In genomic region chr14:27803961-27804360, GRCm38 (mm10) we compare ENCODE assay signal across 8 mouse cellular contexts.
A peak's percentile ranks its signal among the peaks of the same experiment; 100 is the strongest.
DNase-seq lines count a peak whose midpoint lies in the region; ATAC-seq and TF ChIP-seq lines count a peak whose summit lies in the region.

No protein-coding gene starts in this region.

- no peaks in the 10 kb centered on the region for H3K36me3 ChIP-seq in forebrain, postnatal 0 days (ENCODE audit: insufficient read depth)
- H3K36me3 ChIP-seq in forebrain, embryonic 15.5 days, result no peaks in the 10 kb centered on the region
- no peaks in the 10 kb centered on the region for H3K36me3 ChIP-seq in neural tube, embryonic 11.5 days (ENCODE audit: control insufficient read depth, insufficient read depth, low read length)
- H3K36me3 ChIP-seq in embryonic facial prominence, embryonic 11.5 days (replicated peaks; ENCODE audit: control insufficient read depth, insufficient read depth, low read depth, low read length), result no peaks in the 10 kb centered on the region
- no peaks in the 10 kb centered on the region for H3K36me3 ChIP-seq in small intestine, adult 2 months (ENCODE audit: control insufficient read depth, insufficient read depth, low read length)

- no peaks in the 10 kb centered on the region for H3K27me3 ChIP-seq in forebrain, postnatal 0 days (ENCODE audit: insufficient read depth, low read length)
- H3K27me3 ChIP-seq in forebrain, embryonic 15.5 days, result no peaks in the 10 kb centered on the region
- H3K27me3 ChIP-seq in neural tube, embryonic 11.5 days (ENCODE audit: control insufficient read depth, insufficient read depth, low read length), result no peaks in the 10 kb centered on the region
- H3K27me3 ChIP-seq in embryonic facial prominence, embryonic 11.5 days (ENCODE audit: control insufficient read depth, insufficient read depth, low read length), result no peaks in the 10 kb centered on the region
- H3K27me3 ChIP-seq in small intestine, adult 2 months (ENCODE audit: control insufficient read depth, insufficient read depth, low read length), result no peaks in the 10 kb centered on the region

- H3K4me2 ChIP-seq in forebrain, postnatal 0 days (ENCODE audit: low read depth), result no peak overlapping the region
- no peak overlapping the region for H3K4me2 ChIP-seq in forebrain, embryonic 15.5 days (replicated peaks)
- H3K4me2 ChIP-seq in neural tube, embryonic 11.5 days (ENCODE audit: low read depth), result no peak overlapping the region
- H3K4me2 ChIP-seq in embryonic facial prominence, embryonic 11.5 days (ENCODE audit: low read depth, low read length), result no peak overlapping the region

- peak; percentile 98 for TF ChIP-seq CTCF in forebrain, postnatal 0 days (IDR thresholded peaks at IDR 0.05; ENCODE audit: low read depth)
- peak; percentile 57; the same call in 1 of the 2 replicates for TF ChIP-seq CTCF in small intestine, adult 2 months (IDR thresholded peaks at IDR 0.05; ENCODE audit: extremely low read depth, insufficient read length, insufficient replicate concordance, low read depth, low read length)

- TF ChIP-seq POLR2A in small intestine, adult 2 months (IDR thresholded peaks at IDR 0.05; ENCODE audit: low read depth, low read length), result no peak

- H3K9ac ChIP-seq in forebrain, postnatal 0 days, result no peak overlapping the region
- no peak overlapping the region for H3K9ac ChIP-seq in forebrain, embryonic 15.5 days (replicated peaks)
- H3K9ac ChIP-seq in neural tube, embryonic 11.5 days (ENCODE audit: low read length), result no peak overlapping the region
- no peak overlapping the region for H3K9ac ChIP-seq in embryonic facial prominence, embryonic 11.5 days (replicated peaks; ENCODE audit: low read length)

- H3K4me3 ChIP-seq in forebrain, postnatal 0 days (ENCODE audit: low read depth, low read length), result no peak overlapping the region
- no peak overlapping the region for H3K4me3 ChIP-seq in forebrain, embryonic 15.5 days
- no peak overlapping the region for H3K4me3 ChIP-seq in neural tube, embryonic 11.5 days (ENCODE audit: low read depth, low read length)
- H3K4me3 ChIP-seq in embryonic facial prominence, embryonic 11.5 days (ENCODE audit: low read depth, low read length), result no peak overlapping the region
- H3K4me3 ChIP-seq in small intestine, adult 2 months (ENCODE audit: low read depth, low read length), result no peak overlapping the region

- no peak for ATAC-seq in forebrain, postnatal 0 days
- no peak for ATAC-seq in forebrain, embryonic 15.5 days (replicated peaks)
- no peak for ATAC-seq in neural tube, embryonic 11.5 days (ENCODE audit: insufficient read depth, low FRiP score, low TSS enrichment)
- no peak for ATAC-seq in embryonic facial prominence, embryonic 11.5 days (replicated peaks; ENCODE audit: insufficient number of reproducible peaks, low FRiP score, low TSS enrichment, low read depth)

- H3K27ac ChIP-seq in forebrain, postnatal 0 days (ENCODE audit: low read depth, low read length), result no peak overlapping the region
- H3K27ac ChIP-seq in forebrain, embryonic 15.5 days (replicated peaks), result no peak overlapping the region
- H3K27ac ChIP-seq in neural tube, embryonic 11.5 days (ENCODE audit: low read depth, low read length), result no peak overlapping the region
- H3K27ac ChIP-seq in embryonic facial prominence, embryonic 11.5 days (replicated peaks; ENCODE audit: low read depth, low read length), result no peak overlapping the region
- no peak overlapping the region for H3K27ac ChIP-seq in small intestine, adult 2 months (ENCODE audit: insufficient read depth, low read depth, low read length)

- no peaks in the 10 kb centered on the region for H3K9me3 ChIP-seq in forebrain, postnatal 0 days (ENCODE audit: low read length)
- no peaks in the 10 kb centered on the region for H3K9me3 ChIP-seq in forebrain, embryonic 15.5 days
- no peaks in the 10 kb centered on the region for H3K9me3 ChIP-seq in neural tube, embryonic 11.5 days (ENCODE audit: control insufficient read depth, low read length)
- H3K9me3 ChIP-seq in embryonic facial prominence, embryonic 11.5 days (replicated peaks; ENCODE audit: control insufficient read depth, low read length), result no peaks in the 10 kb centered on the region

- H3K4me1 ChIP-seq in forebrain, postnatal 0 days (ENCODE audit: insufficient read depth), result no peaks in the 10 kb centered on the region
- 0 out of 2 replicates have a peak, but pooled peaks cover 2% of the 10 kb centered on the region for H3K4me1 ChIP-seq in forebrain, embryonic 15.5 days
- no peaks in the 10 kb centered on the region for H3K4me1 ChIP-seq in neural tube, embryonic 11.5 days (ENCODE audit: control insufficient read depth, insufficient read depth, low read length)
- H3K4me1 ChIP-seq in embryonic facial prominence, embryonic 11.5 days (ENCODE audit: control insufficient read depth, insufficient read depth, low read length), result no peaks in the 10 kb centered on the region
- H3K4me1 ChIP-seq in small intestine, adult 2 months (ENCODE audit: control insufficient read depth, insufficient read depth, insufficient read length, low read length), result no peaks in the 10 kb centered on the region

- 95% methylated on average over 3 of the region's 3 CpGs for WGBS in forebrain, postnatal 0 days
- WGBS in forebrain, embryonic 15.5 days, result 93% methylated on average over 3 of the region's 3 CpGs
- 91% methylated on average over 3 of the region's 3 CpGs for WGBS in neural tube, embryonic 11.5 days
- WGBS in embryonic facial prominence, embryonic 11.5 days, result 91% methylated on average over 3 of the region's 3 CpGs
- 86% methylated on average over 3 of the region's 3 CpGs for WGBS in small intestine, adult 2 months

- DNase-seq in forebrain, postnatal 0 days, result peak; percentile 72
- DNase-seq in neural tube, embryonic 11.5 days (ENCODE audit: low spot score), result peak; percentile 39
- DNase-seq in neural tube, embryonic 10.5 days (ENCODE audit: extremely low spot score, low spot score), result no peak
- peak; percentile 65 for DNase-seq in embryonic facial prominence, embryonic 11.5 days (ENCODE audit: low spot score)
- DNase-seq in cerebellum, adult 11-12 months, result no peak
- no peak for DNase-seq in right cerebral cortex, postnatal 25 days

Comparison
In these comparisons a context has a peak if more than half of its experiments do, and no peak if none do; other contexts are left out.
1. DNase-seq: peak in forebrain, postnatal 0 days (single experiment), neural tube, embryonic 11.5 days (single experiment) and embryonic facial prominence, embryonic 11.5 days (single experiment); none in neural tube, embryonic 10.5 days (single experiment), cerebellum, adult 11-12 months (single experiment) and right cerebral cortex, postnatal 25 days (single experiment).